Mouse (Mus musculus): ENCODE data around the gene Hs6st2.

GRCm38 (mm10) chrX:51443366-51443765 is 238.3 kb downstream of the Hs6st2 start:
- TF ChIP-seq POLR2A (IDR thresholded peaks at IDR 0.05; ENCODE audit: low read depth, low read length): no peak
- TF ChIP-seq CTCF (conservative IDR thresholded peaks at IDR 0.05; ENCODE audit: insufficient read depth, insufficient read length, low read depth, low read length): no peak

Measured in kidney, adult 2 months (tissue).